Mouse (Mus musculus) large intestine, adult 2 months (tissue): ENCODE measurements around the gene Actr5. TPM values are rescaled to one million over a fixed set of nuclear protein-coding genes. Genes with fewer than 3 reads are reported as not detected.
A peak's percentile ranks its signal among the peaks of the same experiment; 100 is the strongest.

ENCODE experiments used
- DNase-seq: peaks from one replicate; pipeline ENCODE4 v3.0.0-alpha.2; 2012; ENCODE audit warnings: low read depth, low spot score
- WGBS: fragments of 180-500 bp; shearing (Covaris S2); methylation state at CpG from one replicate; pipeline ENCODE4 v1.1.7; 2018; 5-methylcytosine and 5-hydroxymethylcytosine counted together
- polyA plus RNA-seq: library from polyadenylated mRNA; depleted of rRNA; stranded (reverse); fragments of >200 nt; gene quantifications from 2 replicates; pipeline ENCODE4 v1.2.3, GENCODE M21; 2012; rRNA removed

Gene Actr5
- 5.8 and 6.0 TPM in 2 replicates for polyA plus RNA-seq

DNA sequence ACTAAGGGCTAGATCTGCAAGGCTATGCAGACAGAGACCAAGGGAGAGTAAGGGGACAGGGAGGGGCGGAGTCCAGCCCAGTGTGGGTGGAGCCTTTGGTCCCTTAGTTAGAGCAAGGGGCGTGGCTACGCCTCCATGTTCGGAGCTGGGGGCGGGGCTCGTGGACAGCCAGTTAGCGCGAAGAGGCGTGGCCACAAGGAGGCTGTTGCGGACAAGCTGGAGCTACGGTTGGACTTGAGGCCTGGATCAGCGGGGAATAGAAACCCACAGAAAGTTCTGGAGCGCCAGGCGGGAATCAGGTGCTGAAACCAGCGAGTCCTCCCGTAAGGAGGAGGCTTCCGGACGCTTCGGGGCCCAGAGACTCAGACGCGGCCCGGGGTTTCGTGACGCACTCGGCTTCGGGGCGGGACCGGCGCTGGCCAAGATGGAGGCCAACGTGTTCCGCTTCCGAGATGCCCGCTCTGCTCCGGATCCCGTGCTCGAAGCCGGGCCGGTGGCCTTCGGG is at the start of gene Actr5:
Gene Actr5 (plus strand): TSS at position 171 of the 505 bp plus-strand sequence.
- DNase-seq = peak; percentile 88
- WGBS = under 1% methylated on average over 39 of the region's 39 CpGs

GRCm38 (mm10) chr2:158579979-158580378 is 44.7 kb upstream of the Actr5 start:
- 67% methylated on average over 4 of the region's 4 CpGs for WGBS
- no peak for DNase-seq

GRCm38 (mm10) chr2:158584621-158585358 is 39.9 kb upstream of the Actr5 start:
- 15% methylated on average over 12 of the region's 12 CpGs for WGBS
- DNase-seq = no peak

DNA sequence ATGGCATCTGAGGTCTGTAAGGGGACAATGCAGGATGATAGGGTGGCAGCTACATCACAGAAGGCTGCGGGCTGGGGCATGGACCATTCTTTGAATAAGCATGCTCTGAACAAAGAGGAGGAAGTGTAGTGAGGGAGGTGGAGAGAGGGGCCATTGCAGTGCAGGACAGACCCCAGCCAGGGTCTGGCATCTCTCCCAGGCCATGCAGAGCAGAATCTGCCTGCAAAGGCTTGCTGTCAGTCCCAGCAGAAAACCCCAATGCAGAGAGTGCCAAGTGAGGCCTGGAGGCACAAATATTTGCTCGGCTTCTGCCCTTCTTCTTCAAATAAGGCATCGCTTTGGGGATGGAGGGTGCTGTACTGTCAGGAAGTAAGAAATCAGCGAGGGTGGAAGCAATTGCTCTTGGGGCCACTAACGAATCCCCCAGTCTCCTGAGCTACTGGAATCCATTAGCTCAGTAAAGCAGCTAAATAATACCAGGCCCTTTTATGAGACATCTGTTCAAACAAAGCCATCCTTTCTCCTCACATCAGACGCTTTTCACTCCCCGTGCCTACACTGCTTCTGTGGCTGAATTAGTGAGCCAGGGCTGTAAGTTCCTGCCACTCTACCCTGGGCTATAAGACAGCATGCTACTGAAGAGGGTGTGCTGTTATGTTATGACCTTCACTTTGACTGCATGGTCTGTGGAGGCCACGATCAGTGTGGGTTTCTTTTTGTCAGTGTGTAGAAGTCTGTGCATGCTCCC is 36.0 kb upstream of the Actr5 start:
- 19% methylated on average over 8 of the region's 8 CpGs for WGBS
- DNase-seq = no peak

- WGBS = 49% methylated on average over 3 of the region's 3 CpGs
- no peak for DNase-seq
Observed at GRCm38 (mm10) chr2:158590495-158590894, 34.2 kb upstream of the Actr5 start.

- WGBS = 40% methylated on average over 5 of the region's 5 CpGs
- DNase-seq = no peak
Observed at GRCm38 (mm10) chr2:158591286-158591685, 33.4 kb upstream of the Actr5 start.

- DNase-seq = no peak
- WGBS = 77% methylated on average over 4 of the region's 4 CpGs
Observed at GRCm38 (mm10) chr2:158593371-158593770, 31.3 kb upstream of the Actr5 start.

- WGBS = 4% methylated on average over 12 of the region's 12 CpGs
- DNase-seq = no peak
Observed at GRCm38 (mm10) chr2:158595103-158595502, 29.6 kb upstream of the Actr5 start.

- WGBS = 41% methylated on average over 7 of the region's 7 CpGs
Observed at GRCm38 (mm10) chr2:158595577-158595976, 29.1 kb upstream of the Actr5 start.

DNA sequence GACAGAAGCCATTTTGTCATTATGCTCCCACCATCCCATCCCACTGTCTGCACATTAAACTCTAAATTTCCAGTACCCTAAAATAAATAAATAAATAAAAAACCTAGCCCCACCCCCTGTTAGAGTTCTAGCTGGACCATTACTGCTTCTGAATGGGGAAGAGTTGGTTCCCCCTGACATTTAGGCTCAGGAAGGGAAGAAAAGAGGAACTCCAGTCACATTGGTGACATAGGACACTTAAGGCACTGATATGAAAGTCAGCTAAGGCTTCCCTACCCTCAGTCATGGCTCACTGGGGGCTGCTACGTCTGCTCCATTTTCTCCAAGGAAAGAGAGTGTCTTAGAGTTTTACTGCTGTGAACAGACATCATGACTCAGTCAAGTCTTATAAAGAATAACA is 27.9 kb upstream of the Actr5 start:
- 53% methylated on average over 1 of the region's 1 CpGs for WGBS
- DNase-seq = no peak

More at GRCm38 (mm10) chr2:158595577-158595976, 29.1 kb upstream of the Actr5 start:
- DNase-seq = no peak

DNA sequence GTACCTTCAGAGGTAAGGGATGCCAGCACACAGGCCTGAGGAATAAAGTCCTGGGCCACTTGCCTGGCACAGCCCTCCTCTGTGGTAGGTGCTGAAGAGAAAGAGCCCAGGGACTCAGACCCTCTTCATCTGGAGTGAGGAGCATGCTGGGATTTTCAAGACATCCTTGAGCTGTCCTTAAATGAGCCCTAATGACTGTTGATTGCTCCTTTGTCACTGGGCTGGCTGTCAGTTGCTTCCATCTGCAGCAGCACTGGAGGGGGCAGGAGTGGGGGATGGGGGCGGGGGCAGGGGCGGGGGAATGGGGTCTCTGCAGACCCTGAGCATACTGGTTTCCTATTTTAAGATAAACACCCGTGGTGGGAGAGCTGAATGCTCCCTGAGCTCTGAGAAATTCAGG is 24.2 kb upstream of the Actr5 start:
- DNase-seq = no peak
- WGBS = 22% methylated on average over 3 of the region's 3 CpGs

DNA sequence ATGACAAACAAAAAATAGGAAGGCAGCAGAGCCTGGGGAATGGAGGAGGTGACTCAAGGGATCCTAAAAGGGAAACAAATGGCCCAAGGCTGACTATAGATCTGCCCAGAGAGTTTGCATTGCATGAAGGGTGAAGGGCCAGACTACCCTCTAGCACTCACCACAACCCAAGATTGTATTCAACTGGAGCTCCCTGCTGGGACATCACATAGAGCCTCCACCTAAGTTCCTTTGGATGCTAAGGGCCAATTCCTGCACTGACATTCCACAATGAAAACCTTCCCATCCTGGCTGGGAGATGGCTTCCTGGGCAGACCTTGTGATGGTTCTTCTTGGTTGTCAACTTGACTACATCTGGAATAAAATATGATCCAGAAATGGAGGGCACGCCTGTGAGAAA is 23.4 kb upstream of the Actr5 start:
- no peak for DNase-seq
- 47% methylated on average over 1 of the region's 1 CpGs for WGBS

GRCm38 (mm10) chr2:158602663-158603062 is 22.0 kb upstream of the Actr5 start:
- whole genome bisulfite sequencing = 14% methylated on average over 15 of the region's 15 CpGs
- DNase-seq = no peak

DNA sequence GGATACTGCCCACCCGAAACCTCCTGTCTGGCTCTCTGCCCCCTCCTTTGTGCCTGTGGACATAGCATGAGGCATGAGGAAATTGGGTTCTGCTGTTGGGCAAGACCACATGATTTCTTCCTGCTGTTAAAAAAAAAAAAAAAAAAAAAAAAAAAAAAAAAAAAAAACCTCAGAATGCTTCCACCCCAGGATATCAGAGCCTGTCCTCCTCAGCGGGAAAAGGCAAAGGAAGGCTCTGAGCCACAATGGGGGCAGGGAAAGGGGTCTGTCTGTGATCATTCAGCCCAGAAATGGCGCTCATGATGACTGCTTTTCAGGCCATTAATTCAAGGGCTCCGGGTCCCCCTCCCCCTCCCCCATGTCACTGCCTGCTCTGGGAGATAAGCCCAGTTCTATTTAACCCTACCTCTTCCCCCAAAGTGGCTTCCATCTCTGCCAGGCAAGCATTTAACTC is 18.1 kb upstream of the Actr5 start:
- DNase-seq = no peak
- 12% methylated on average over 4 of the region's 4 CpGs for WGBS

DNA sequence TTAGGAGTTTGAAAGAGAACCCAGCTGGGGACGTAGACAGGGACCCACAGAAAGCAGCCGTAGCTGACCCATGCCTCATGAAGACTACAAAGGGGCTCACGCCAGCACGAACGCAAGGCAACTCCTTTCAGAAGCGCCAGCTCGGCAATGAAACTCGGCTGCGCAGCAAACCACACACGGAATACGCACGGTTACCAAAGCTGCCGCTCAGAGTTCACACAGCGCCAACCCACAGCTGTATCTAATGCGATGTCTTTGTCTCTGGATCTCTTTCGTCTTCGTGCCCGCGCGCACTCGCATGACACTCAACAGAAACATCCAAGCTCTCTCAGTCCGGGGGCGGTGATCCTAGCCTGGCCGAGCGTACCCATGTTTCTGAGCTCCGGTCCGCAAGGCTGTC is 15.0 kb upstream of the Actr5 start:
- 2% methylated on average over 27 of the region's 27 CpGs for WGBS
- no peak for DNase-seq

DNA sequence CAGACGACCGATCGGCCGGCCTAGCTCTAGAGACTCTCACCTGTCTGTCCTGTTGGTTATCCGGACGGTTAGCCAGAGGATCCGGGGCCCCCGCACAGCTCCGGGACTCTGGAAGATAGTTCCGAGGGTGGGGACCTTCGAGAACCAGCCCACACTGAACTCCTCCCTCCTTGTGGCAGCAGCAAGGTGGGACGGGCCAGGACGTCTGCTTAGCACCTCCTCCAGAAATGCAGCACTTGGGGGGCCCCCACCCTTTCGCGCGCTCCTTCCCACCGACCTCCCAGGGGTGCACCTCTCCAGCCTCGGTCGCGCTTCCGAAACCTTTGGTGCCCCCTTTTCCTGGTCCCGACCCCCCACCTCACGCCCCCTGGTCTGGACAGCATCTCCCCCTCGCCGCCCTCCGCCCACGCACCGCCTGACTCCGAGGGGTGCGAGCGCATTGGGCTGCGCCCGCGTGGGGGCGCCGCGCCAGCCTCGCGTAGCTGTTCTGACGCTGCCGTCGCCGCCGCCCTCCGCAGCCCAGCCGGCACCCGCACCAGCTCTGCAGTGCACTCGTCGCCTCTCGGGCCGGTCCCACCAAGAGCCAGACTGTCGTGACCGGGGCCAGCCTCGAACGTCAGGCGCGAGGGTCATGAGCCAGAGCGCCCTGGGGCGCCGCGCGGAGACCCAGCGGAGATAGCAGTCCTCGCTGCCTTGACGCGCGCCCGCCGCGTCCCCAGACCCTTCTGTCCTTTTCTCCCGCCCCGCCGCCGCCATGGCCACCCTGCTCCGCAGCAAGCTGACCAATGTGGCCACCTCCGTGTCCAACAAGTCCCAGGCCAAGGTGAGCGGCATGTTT is 14.0 kb upstream of the Actr5 start, which contains the start of gene Slc32a1:
Gene Slc32a1 (plus strand): TSS at position 280 of the 838 bp plus-strand sequence.
- DNase-seq = no peak

GRCm38 (mm10) chr2:158611326-158611719 is 13.4 kb upstream of the Actr5 start:
- no peak for DNase-seq
- WGBS = 3% methylated on average over 30 of the region's 30 CpGs

More for the DNA sequence above, 14.0 kb upstream of the Actr5 start, which contains the start of gene Slc32a1:
- WGBS = 3% methylated on average over 72 of the region's 77 CpGs

DNA sequence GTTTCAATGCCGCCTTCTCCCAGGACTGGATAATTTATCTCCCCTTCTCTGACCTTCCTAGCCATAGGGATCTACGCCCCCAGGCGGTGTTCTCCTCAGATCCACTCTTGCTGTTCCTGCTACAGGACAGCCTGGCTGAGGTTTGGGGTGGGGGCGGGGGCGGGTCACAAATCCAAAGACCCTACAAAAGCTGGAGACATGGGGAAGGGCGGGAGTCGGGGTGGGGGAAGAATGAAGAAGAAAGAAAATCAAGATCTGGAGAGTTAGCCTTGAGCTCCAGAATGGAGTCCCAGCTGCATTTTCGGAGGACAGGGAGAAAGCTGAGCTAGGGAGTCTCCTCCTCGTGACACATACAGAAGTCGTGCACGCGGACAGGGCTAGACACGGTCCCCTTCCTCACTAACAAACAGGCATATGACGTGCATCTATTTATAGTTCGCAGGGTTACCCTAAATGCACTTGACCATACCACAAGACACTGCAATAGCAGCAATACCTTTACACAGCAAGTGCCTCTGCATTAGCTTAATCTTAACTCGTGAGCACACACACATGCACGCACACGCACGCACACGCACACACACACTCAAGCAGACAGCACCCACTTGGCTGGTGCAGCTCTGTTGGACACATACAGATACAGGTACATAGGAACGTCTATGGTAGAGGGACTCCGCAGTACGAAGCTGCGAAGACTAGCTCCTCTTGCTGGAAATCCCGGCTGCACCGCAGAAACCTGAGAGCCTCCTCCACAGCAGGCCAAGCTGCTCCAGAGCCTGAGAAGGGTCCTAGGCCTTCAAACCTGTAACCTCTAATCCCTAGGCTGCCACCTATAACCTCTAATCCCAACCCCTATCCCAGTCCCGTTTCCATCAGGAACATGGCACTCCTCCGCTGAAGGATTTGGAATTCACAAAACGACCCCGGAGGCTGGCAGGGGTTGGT is 12.7 kb upstream of the Actr5 start:
- DNase-seq = no peak
- 11% methylated on average over 30 of the region's 30 CpGs for WGBS
